Mouse (Mus musculus) liver, embryonic 14.5 days (tissue): Measurements from ENCODE around the gene Lce3a.

Experiments
- CTCF ChIP-seq: IDR thresholded peaks from 2 replicates; pipeline ENCODE4 v1.5.1; 2016; ENCODE audit warnings: antibody characterized with exemption, low read depth, control low read depth
- EP300 ChIP-seq: IDR thresholded peaks from 2 replicates; pipeline ENCODE4 v1.6.1; 2016; ENCODE audit warnings: antibody characterized with exemption, low read depth

DNA sequence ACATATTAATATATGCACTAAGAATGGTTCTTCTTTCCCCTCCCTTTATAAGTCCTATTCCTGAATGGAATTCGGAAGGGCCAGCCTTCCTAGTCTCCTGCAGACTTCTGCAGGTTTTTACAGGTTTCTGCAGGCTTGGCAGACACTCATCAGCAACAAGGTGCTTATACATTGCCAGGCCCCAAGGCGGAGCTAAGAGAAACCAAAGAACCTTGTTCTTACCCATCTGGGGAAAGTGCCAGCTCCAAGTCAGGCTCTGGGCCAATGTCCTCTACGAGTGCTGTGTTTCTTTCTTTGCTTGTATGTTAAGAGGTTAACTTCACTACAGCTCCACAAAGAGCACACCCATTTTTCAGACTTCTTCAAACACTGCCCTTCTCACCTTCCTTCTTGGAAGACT, 32.0 kb downstream of the Lce3a start:
- no peak for TF ChIP-seq CTCF
- TF ChIP-seq EP300 = no peak
